Mouse (Mus musculus) layer of hippocampus, postnatal 36 days (tissue): ENCODE measurements around the gene Coq10a. TPM values are rescaled to one million over a fixed set of nuclear protein-coding genes. Genes with fewer than 3 reads are reported as not detected.

Experiments used
- DNase-seq, 2 experiments: peaks; one replicate each; pipeline ENCODE4 v3.0.0; 2022
- total RNA-seq, 2 experiments: library from RNA; stranded (reverse); gene quantifications; 2 replicates each; pipeline ENCODE4 v1.2.3; 2021

The Coq10a gene
- total RNA-seq, result 10 to 100 TPM; 51.2 to 52.8 TPM

GRCm38 (mm10) chr10:128368402-128369217, at the start of gene Coq10a:
TSS of gene Coq10a (minus strand) at chr10:128368997.
- peak; percentile 91 to 93 for DNase-seq

GRCm38 (mm10) chr10:128414848-128415247, 46.1 kb upstream of the Coq10a start:
- DNase-seq, result no peak

GRCm38 (mm10) chr10:128413076-128413475, 44.3 kb upstream of the Coq10a start:
- DNase-seq, result no peak

DNA sequence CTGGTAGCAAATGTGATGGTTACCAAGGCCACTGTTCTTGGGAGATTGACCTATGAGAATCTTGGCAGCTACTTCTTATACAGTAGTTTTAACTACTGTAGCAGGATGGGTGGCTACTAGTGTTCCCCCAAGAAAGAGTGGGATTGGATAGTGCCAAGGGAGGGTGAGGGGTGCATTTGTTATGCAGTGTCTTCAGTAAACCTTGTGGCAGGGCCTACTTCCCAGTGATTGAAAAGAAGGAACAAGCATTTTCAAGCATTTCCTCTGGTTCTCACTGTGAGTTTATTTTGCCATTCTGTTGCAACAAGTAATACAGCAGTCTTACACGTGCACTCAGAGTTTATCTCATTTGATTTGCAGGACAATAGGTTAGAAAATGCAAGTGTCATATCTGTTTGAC, 43.8 kb upstream of the Coq10a start:
- no peak for DNase-seq

- DNase-seq, result no peak
Observed at GRCm38 (mm10) chr10:128412055-128412381, 43.2 kb upstream of the Coq10a start.

DNA sequence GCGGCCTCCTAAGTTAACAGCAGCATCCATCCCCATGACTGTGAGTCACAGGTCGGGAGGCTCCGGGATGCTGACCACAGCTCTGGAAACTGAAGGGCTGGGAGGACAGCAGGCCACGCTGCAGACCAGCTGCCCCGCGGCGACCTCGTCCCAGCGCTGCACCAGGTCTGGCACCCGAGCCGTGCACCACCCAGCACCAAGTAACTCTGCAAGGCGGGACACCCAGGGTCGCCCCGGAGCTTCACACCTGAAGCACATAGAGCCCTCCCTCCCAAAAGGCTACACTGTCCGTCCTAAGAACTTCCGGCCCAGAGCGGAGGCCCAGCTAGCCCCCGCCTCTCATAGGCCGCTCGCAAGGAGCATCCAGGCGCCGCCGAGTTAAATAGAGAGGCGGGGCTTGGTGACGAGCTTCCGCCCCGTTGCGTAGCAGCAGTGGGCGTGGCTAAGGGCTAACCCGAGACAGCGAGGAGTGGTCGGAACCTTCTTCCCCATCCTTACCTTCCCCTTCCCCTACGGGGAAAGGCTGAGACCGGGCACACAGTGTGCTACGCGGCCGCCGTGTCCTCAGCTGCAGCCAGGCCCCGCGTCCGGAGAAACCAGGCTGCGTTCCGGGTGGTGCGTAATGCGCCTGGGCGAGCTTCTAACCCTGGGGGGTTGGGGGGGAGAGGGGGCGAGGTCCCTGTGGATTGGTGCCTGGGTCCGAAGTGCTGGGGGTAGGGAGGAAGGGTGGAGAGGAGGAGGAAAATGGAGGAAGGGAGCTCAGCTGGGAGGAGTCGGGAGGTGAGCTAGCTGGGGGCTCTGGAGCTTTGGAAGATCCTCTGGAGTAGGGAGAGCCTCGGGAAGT, 42.6 kb upstream of the Coq10a start, which contains the start of the genes Nabp2 and Rnf41:
Gene Nabp2, minus strand, starts transcription at position 282 of the 844 bp plus-strand sequence.
Gene Rnf41, plus strand, starts transcription at position 447 of the 844 bp plus-strand sequence.
- DNase-seq, result peak; percentile 95 to 96

DNA sequence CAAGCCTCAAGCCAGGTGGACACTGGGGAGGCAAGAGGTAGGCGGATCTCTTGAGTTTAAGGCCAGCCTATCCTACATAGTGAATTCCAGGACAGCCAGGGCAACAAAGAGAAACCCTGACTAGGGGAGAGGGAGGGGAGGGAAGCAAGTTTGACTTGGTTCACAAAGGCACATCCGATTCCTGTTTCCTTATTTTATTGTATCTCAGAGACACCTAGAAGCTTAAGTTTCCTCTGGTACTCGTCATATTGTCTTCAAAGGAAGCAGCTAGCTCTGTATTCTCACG, 41.7 kb upstream of the Coq10a start:
- DNase-seq, result no peak

DNA sequence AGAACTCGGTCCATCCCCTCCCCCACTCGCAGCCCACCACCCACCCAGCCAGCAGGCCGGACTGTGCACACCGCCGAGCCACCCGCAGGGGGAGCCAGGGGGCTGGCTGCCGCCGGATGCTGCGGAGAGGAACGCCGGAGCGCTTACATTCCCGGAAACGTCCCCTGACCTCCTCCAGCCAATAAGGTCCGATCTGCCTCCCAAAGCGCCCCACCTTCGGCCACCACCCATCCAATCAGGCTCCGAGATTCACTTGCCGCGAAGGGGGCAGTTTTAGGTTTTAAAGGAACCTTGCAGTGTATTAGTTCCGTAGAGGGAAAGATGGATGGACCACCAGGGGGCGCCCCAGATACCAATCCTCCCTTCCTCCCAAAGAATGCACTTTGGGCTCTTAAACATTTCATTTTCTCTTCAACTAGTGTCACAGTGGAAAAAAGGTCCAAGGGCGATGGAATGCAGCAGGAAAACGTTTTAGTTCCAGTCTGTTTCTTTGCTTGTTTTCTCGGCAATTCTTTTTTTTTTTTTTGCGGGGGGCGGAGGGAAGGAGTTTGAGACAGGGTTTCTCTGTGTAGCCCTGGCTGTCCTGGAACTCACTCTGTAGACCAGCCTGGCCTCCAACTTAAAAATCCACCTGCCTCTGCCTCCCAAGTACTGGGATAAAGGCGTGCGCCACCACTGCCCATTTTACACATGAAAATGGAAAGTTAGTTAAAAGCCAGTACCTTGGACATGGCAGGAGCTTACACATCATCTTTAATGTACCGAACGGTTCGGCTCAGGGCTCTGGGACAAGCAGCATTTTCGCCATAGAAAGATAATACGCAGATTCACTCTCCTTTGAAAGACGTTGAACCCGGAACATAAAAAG, 41.1 kb upstream of the Coq10a start:
- DNase-seq, result peak; percentile 96 to 97

- peak in 1 of 2 experiments; percentile 58 for DNase-seq
Observed at GRCm38 (mm10) chr10:128408591-128409535, 40.1 kb upstream of the Coq10a start.

GRCm38 (mm10) chr10:128403931-128404330, 35.1 kb upstream of the Coq10a start:
- no peak for DNase-seq

DNA sequence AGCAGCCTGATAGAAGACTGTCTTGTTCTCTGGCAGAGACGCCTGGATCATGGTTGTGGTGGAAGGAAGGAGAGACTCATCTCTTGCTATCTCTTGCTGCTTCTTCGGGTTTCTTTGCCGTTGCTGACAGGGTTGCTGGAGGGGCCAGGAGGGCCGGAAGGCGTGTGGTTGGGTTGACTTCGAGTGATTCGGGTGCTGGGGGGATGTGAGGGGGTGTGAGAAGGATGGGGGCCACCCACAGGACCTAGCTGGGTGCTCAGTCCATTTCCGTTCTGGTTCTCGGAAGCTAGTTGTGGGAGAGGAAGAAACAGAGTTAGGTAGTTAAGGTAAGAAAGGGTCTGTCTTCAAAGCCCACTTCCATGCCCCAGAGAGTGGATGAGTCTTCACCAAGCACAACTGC, 32.8 kb upstream of the Coq10a start:
- DNase-seq, result no peak

DNA sequence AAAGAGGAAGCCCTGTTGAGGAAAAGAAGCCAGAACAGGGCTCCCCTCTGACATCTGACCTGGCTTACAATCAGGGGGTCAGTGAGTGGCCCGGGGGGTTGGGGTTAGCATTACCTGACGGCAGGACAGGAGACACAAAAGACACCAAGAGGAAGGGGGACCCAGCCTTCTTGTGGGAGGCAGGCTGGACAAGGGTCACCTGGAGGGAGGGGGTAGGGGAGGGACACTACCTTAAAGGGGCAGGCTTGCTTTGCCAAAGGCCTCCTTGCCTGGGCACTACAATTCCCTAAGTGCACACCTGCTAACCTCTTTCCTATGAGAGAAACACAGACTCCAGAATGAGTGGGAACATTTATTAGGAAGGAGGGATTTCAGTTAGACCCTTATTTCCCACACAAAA, 32.3 kb upstream of the Coq10a start, which contains the start of gene Slc39a5:
Gene Slc39a5, minus strand, starts transcription at position 174 of the 400 bp plus-strand sequence.
- DNase-seq, result no peak

- DNase-seq, result no peak
Observed at GRCm38 (mm10) chr10:128400338-128400737, 31.5 kb upstream of the Coq10a start.

DNA sequence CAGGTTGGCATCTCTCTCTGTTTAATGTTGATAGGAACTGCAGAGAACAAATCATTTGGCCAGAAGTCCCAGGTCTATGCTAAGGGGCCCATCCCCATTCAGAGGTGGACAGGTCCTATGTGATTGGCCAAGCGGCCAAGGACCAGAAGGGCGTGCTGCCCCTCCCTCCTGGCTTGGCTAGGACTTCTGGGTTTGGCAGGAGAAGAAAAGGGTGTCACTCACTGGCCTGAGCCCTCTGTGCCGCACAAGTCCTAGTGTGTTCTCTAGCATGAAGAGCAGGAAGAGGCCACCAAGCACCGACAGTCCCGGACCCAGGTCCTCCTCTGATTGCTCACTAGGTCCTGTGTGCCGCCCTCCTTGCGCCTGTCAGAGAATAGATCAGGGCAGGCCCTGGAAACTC, 28.7 kb upstream of the Coq10a start:
- DNase-seq, result no peak

GRCm38 (mm10) chr10:128396716-128397264, 28.0 kb upstream of the Coq10a start:
- no peak for DNase-seq

GRCm38 (mm10) chr10:128396017-128396673, 27.3 kb upstream of the Coq10a start:
- DNase-seq, result no peak

GRCm38 (mm10) chr10:128391850-128392249, 23.1 kb upstream of the Coq10a start:
- DNase-seq, result no peak

DNA sequence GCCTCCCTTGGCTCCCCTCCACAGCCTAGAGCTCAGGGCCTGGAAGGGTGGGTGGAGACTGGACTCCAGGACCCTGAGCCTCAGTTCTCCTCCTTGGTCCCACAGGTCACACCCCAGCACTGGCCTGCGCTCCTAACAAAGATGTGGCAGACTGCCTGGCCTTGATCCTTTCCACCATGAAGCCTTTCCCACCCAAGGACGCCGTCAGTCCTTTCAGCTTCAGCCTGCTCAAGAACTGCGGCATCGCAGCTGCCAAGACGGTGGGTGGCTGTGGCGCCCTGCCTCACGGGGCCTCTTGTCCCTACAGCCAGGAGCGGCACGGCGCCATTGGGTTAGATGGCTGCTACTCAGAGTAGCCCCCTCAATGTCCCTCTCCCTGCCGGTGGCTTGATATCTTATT, 21.6 kb upstream of the Coq10a start:
- no peak for DNase-seq

GRCm38 (mm10) chr10:128389570-128389969, 20.8 kb upstream of the Coq10a start:
- no peak for DNase-seq

- DNase-seq, result no peak
Observed at GRCm38 (mm10) chr10:128388941-128389340, 20.1 kb upstream of the Coq10a start.

DNA sequence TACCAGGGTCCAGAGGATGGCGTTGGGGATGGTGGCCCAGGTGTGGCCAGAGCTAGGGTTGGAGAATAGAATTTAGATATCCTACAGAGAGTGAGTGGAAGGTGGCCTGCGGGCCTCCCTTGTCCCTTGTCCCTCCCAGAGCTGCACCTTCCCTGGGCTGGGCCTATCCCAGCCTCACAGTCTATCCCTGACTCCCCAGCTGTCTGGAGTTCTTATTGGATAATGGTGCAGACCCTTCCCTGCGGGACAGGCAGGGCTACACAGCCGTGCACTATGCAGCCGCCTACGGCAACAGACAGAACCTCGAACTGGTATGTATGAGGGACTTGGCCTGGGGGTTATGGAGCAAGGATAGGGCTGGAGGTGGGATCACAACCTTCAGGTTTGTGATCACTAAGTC, 17.1 kb upstream of the Coq10a start:
- no peak for DNase-seq
